Mouse (Mus musculus): ENCODE results near the gene Zfyve19.

The Zfyve19 gene

GRCm38 (mm10) chr2:119196316-119197108, 11.9 kb upstream of the Zfyve19 start:
- DNase-seq, result no peak

- no peak for DNase-seq
These were observed 10.9 kb upstream of the Zfyve19 start for GRCm38 (mm10) chr2:119197493-119197892.

- no peak for DNase-seq
These were observed 10.4 kb upstream of the Zfyve19 start for GRCm38 (mm10) chr2:119198049-119198448.

GRCm38 (mm10) chr2:119198934-119199333, 9.5 kb upstream of the Zfyve19 start:
- DNase-seq, result no peak

GRCm38 (mm10) chr2:119202914-119203453, 5.4 kb upstream of the Zfyve19 start:
- DNase-seq, result no peak

GRCm38 (mm10) chr2:119203871-119204460, 4.5 kb upstream of the Zfyve19 start:
- no peak for DNase-seq

GRCm38 (mm10) chr2:119207961-119208343, 465 bp upstream of the Zfyve19 start:
- DNase-seq, result no peak

- no peak for DNase-seq
These were observed 725 bp downstream of the Zfyve19 start for GRCm38 (mm10) chr2:119209176-119209507.

- DNase-seq, result no peak
These were observed 21.6 kb downstream of the Zfyve19 start, which contains the start of gene Ppp1r14d for GRCm38 (mm10) chr2:119229775-119230704. Gene Ppp1r14d (minus strand): TSS chr2:119229906.

GRCm38 (mm10) chr2:119236682-119237209, 28.3 kb downstream of the Zfyve19 start:
- no peak for DNase-seq

GRCm38 (mm10) chr2:119237210-119237870, 28.9 kb downstream of the Zfyve19 start, which contains the start of gene Spint1:
Gene Spint1 (plus strand): TSS chr2:119237362.
- peak; percentile 15 to 27 for DNase-seq

- peak; percentile 7 to 13 for DNase-seq
These were observed 29.4 kb downstream of the Zfyve19 start for GRCm38 (mm10) chr2:119237871-119238220.

GRCm38 (mm10) chr2:119238671-119239070, 30.3 kb downstream of the Zfyve19 start:
- no peak for DNase-seq

- no peak for DNase-seq
These were observed 31.8 kb downstream of the Zfyve19 start for GRCm38 (mm10) chr2:119240075-119240818.

- DNase-seq, result no peak
These were observed 32.4 kb downstream of the Zfyve19 start for GRCm38 (mm10) chr2:119240819-119241186.

GRCm38 (mm10) chr2:119242548-119242947, 34.1 kb downstream of the Zfyve19 start:
- DNase-seq, result no peak

- DNase-seq, result no peak
These were observed 36.8 kb downstream of the Zfyve19 start for GRCm38 (mm10) chr2:119245246-119245645.

GRCm38 (mm10) chr2:119247904-119248303, 39.5 kb downstream of the Zfyve19 start:
- DNase-seq, result no peak

GRCm38 (mm10) chr2:119249592-119250061, 41.2 kb downstream of the Zfyve19 start:
- DNase-seq, result no peak

- DNase-seq, result no peak
These were observed 42.0 kb downstream of the Zfyve19 start for GRCm38 (mm10) chr2:119250377-119250776.

- peak; percentile 92 to 93 for DNase-seq
These were observed 42.5 kb downstream of the Zfyve19 start for GRCm38 (mm10) chr2:119250826-119251478.
